Mouse (Mus musculus): ENCODE data around the gene Lilra5.

- TF ChIP-seq CTCF (IDR thresholded peaks at IDR 0.05; ENCODE audit: low read depth, low read length) (no peak), EP300 (IDR thresholded peaks at IDR 0.05; ENCODE audit: insufficient read depth, low read depth, low read length) (no peak)
Observed at GRCm38 (mm10) chr7:4235536-4235935, 2.0 kb upstream of the Lilra5 start.
